Mouse (Mus musculus) left cerebral cortex, postnatal 10 days (tissue): Measurements from ENCODE around the gene Casq2. TPM values are rescaled to one million over a fixed set of nuclear protein-coding genes. Genes with fewer than 3 reads are reported as not detected.
A peak's percentile ranks its signal among the peaks of the same experiment; 100 is the strongest.

ENCODE experiments used
- DNase-seq, 2 experiments: peaks; one replicate each; pipeline ENCODE4 v3.0.0; 2021 to 2022; ENCODE audit warnings: low spot score in 2 of 2, mixed read lengths in 1 of 2; ENCODE audit errors: extremely low spot score in 1 of 2
- intact Hi-C: fragments of 180-260 bp; cut with DNase I; formaldehyde crosslinking; loops from one replicate; pipeline ENCODE4 v1.15.1; 2025
- total RNA-seq, 2 experiments: library from RNA; stranded (reverse); gene quantifications; 2 replicates each; pipeline ENCODE4 v1.2.3; 2021

Casq2 gene
- total RNA-seq, 2 experiments from 2014 or later, result 0.45 to 0.73 TPM

DNA sequence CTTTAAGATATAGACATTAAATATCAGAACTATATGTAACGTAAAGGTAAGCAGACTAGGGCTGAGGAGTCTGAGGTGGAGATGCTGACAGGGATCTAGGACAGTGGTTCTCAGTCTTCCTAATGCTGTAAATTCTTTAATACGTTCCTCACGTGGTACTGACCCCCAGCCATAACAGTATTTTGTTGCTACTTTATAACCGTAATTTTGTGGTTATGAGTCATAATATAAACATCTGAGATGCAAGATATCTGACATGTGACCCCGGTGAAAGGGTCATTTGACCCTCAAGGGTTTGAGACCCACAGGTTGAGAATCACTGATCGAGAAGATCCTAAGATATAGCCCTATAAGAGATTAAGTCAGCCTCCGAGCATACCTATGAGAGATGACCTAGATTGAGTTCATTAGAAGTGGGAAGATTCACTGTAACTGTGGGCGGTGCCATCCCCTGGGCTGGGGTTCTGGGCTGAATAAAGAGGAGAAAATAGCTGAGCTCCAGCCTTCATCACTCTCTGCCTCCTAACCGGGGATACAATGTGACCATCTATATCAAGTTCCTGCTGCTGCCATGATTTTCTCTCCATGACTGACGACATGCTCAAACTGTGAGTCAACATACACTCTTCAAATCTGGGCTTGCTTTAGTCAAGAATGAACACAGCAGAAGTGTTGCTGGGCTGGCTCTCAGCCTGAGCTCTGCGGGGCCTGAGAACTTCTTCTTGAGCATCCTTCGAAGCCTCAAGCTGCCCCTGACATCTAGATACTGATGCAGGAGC is 91.8 kb downstream of the Casq2 start:
- intact Hi-C loops, result no loop called here
- DNase-seq, result no peak

DNA sequence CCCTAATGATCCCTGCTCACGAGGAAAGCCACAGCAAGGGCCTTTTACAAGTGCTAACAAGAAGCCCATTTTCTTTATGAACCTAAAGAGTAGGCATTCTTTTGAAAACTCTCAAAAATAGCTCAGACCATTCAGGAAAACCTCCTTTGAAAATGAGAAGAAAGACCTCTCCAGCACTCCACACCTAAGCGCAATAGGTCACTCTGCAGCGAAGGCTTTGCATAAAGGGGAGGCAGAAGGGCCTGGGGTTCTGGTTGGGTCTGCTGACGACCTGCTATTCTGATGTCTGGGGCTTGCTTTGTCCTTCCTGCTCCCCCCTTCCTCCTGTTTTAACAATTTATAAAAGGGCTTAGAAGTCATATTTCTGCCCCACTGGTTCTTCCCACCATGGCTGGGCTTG is 93.7 kb downstream of the Casq2 start:
- intact Hi-C loops, result no loop called here
- no peak for DNase-seq

DNA sequence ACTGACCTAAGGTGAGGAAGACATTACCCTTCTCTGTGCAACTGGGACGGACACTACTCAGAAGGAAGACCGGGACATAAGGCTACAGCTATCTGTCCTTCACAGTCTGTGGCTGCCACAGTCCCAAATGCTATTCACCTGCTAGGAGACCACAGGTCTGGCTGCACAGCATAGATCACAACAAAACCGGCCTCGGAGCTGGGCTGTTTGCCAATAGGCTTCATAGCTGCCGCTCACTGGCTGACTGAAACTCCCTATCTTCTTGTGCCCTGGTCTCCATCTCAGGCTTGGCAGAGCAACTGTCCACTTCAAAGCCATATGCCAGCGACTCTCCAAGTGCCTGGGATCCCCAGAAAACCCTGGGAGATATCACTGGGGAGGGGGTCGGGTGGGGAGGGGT is 94.5 kb downstream of the Casq2 start:
- DNase-seq, result no peak

GRCm38 (mm10) chr3:102181191-102181590 is 95.0 kb downstream of the Casq2 start:
- intact Hi-C loops, result no loop called here
- no peak for DNase-seq

More for the DNA sequence above, 94.5 kb downstream of the Casq2 start:
- intact Hi-C loops, result no loop called here

- intact Hi-C loops, result no loop called here
- no peak for DNase-seq
These were observed 96.4 kb downstream of the Casq2 start for GRCm38 (mm10) chr3:102182601-102183000.

- intact Hi-C loops, result no loop called here
- no peak for DNase-seq
These were observed 98.5 kb downstream of the Casq2 start for GRCm38 (mm10) chr3:102184721-102185120.

DNA sequence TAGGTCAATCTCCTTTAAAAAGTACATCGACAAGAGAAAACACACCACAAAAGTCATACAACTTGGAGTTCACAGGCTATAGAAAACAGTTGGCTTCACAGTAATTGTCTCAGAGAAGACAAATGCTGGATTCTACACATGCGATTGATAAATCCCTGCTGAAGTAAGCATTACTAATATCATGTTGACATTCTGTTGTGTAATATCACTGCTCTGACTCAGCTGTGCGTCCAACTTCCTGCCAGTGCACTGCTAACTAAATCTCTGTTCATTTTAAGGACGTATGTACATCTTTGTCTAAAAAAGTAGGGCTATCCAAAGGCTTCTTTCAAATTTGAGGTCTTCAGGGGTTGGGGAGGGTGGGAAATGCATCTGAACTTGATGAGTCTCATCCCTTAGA is 101.2 kb downstream of the Casq2 start:
- intact Hi-C loops, result no loop called here
- DNase-seq, result no peak

- intact Hi-C loops, result no loop called here
- DNase-seq, result no peak
These were observed 102.8 kb downstream of the Casq2 start for GRCm38 (mm10) chr3:102188972-102189371.

- intact Hi-C loops, result no loop called here
These were observed 103.8 kb downstream of the Casq2 start for GRCm38 (mm10) chr3:102190015-102190414.

GRCm38 (mm10) chr3:102190642-102191041 is 104.4 kb downstream of the Casq2 start:
- intact Hi-C loops, result no loop called here
- no peak for DNase-seq

More at GRCm38 (mm10) chr3:102190015-102190414, 103.8 kb downstream of the Casq2 start:
- DNase-seq, result no peak

DNA sequence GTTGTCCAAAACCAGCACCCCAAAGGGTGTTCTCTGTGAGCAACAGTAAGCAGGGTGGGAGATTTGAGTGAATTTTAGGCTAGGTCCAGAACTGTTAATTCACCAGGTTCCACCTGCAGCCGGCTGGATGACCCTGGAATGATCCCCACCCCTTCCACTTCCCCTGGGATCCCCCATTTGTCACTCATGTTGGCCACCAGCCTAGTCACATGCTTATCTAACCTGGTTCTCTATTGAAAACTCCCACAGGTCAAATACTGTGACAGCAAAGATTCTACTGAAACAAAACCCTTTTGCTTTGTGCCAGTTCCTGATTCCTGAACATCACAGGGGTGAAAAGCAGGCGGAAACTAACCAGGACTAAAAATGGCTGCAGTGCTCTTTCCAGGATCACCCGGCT is 105.4 kb downstream of the Casq2 start:
- DNase-seq, result no peak
- intact Hi-C loops, result no loop called here

DNA sequence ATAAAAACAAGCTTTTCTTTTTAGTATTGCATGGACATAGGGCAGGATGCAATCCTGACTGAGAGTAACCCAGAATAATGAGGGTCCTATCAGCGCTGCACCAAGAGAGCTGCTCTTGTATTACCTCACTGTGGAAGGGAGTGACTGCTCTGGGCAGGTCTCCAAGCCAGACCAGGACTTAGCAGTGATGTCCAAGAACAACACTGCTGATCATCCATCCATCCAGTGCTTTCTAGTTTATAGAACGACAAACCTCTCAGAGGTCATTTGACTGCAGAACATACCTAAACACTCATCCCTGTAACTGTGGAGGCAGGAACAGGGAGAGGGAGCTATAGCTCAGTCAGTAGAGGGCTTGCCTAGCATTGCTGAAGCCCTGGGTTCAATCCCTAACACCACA is 106.4 kb downstream of the Casq2 start:
- intact Hi-C loops, result no loop called here
- DNase-seq, result peak in 1 of 2 experiments; percentile 59

DNA sequence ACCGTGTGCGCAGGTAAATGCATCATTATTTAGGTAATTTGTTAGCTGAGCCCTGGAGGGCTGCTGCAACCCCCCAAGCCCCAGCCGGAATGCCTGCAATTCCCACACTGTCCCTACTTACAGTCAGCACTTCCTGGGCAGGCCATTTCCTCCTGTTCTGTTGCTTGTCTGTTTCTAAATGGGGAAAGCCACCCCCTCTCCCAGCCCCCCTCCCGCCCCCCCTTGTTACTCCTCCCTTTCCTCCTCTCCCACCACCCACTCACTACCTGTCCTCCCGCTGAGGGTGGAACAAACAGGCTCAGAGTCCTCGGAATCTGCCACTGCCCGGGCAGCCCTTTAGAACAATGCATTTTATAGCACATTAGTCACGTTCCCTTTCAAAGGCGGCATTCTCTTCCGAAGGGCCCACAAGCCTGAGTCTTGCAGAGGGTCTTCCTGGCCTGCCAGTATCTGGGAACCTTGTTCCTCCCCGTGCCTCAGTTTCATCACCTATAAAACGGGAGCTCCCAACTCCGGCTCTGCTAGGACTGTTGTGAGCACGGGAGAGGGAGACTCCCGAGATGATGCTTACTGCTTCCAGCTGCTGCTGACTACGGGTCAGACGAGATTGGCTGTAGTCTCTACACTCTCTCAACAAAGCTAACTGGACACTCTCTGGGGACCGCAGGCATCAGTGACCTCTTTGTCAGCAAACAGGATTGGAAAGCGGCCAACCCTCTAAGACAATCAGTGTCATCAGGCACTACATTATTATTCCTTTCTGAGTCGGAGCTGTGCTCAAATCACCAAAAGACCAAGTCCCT is 107.5 kb downstream of the Casq2 start:
- DNase-seq, result peak in 1 of 2 experiments; percentile 54
- intact Hi-C loops, result no loop called here

GRCm38 (mm10) chr3:102194291-102195051 is 108.3 kb downstream of the Casq2 start:
- intact Hi-C loops, result no loop called here
- DNase-seq, result no peak

DNA sequence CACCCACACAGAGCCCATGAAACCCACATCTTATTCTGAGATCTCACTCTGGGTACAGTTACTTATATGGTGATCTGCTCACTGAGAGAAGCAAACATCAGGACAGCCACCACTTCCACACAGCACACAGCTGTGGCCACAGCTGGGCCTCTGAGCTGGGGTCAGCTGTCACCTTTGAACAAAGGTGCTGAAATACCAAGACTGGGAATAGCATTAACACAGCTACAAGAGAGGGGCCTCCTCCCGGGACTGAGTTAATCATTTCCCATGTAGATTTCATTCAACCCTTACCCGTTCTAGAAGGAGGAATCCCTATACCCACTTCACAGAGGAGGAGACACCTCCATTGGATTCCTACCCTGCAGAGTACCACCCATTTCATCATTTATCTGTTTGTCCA is 109.5 kb downstream of the Casq2 start:
- no peak for DNase-seq
- intact Hi-C loops, result no loop called here

Other genes with a start within 250 kb of the Casq2 start
- not detected for gene Mab21l3, start 237.5 kb upstream of the Casq2 start, total RNA-seq
- 10 to 100 TPM; 12.1 to 12.6 TPM for gene Slc22a15, start 162.0 kb upstream of the Casq2 start, total RNA-seq
- gene Nhlh2, start 76.3 kb upstream of the Casq2 start, total RNA-seq, result under 1 TPM; 0.71 to 0.86 TPM
- gene Vangl1, start 118.3 kb downstream of the Casq2 start, total RNA-seq, result 1 to 10 TPM; 2.9 to 7.9 TPM